Mouse (Mus musculus) kidney, embryonic 14.5 days (tissue): ENCODE measurements around the gene Rims4. TPM values are rescaled to one million over a fixed set of nuclear protein-coding genes. Genes with fewer than 3 reads are reported as not detected.
A peak's percentile ranks its signal among the peaks of the same experiment; 100 is the strongest.

Experiments
- ATAC-seq: fragments of 200-750 bp; cut with Nextera tagmentation; 2 replicates; pipeline ENCODE4 v1.8.0; 2017; ENCODE audit warnings: moderate number of reproducible peaks, mild to moderate bottlenecking, moderate TSS enrichment, moderate library complexity; ENCODE audit not compliant: low FRiP score, low TSS enrichment
- H3K27ac ChIP-seq: fragments of 300-500 bp; sonication (generic); 2 replicates; pipeline ENCODE4 v1.5.1; 2014; ENCODE audit warnings: low read depth, mild to moderate bottlenecking, low read length, moderate library complexity, mixed read lengths
- H3K27me3 ChIP-seq: fragments of 300-500 bp; sonication (generic); 2 replicates; pipeline ENCODE4 v1.6.1; 2014; ENCODE audit warnings: mild to moderate bottlenecking, low read length; ENCODE audit not compliant: control insufficient read depth, insufficient read depth
- H3K36me3 ChIP-seq: fragments of 300-500 bp; sonication (generic); 2 replicates; pipeline ENCODE4 v1.6.1; 2014; ENCODE audit warnings: low read length, mixed read lengths; ENCODE audit not compliant: control insufficient read depth, insufficient read depth
- H3K4me1 ChIP-seq: fragments of 300-500 bp; sonication (generic); 2 replicates; pipeline ENCODE4 v1.6.1; 2014; ENCODE audit warnings: low read length, mixed read lengths; ENCODE audit not compliant: control insufficient read depth, insufficient read depth
- H3K4me2 ChIP-seq: fragments of 300-500 bp; sonication (generic); replicated peaks from 2 replicates; pipeline ENCODE4 v1.6.1; 2014; ENCODE audit warnings: low read depth, mild to moderate bottlenecking, low read length
- H3K4me3 ChIP-seq: fragments of 300-500 bp; sonication (generic); 2 replicates; pipeline ENCODE4 v1.5.1; 2014; ENCODE audit warnings: mild to moderate bottlenecking, low read length
- H3K9ac ChIP-seq: fragments of 300-500 bp; sonication (generic); 2 replicates; pipeline ENCODE4 v1.6.1; 2014; ENCODE audit warnings: low read depth, mild to moderate bottlenecking, low read length, moderate library complexity
- H3K9me3 ChIP-seq: fragments of 300-500 bp; sonication (generic); 2 replicates; pipeline ENCODE4 v1.6.1; 2016; ENCODE audit warnings: low read length; ENCODE audit not compliant: control insufficient read depth
- WGBS: fragments of 180-500 bp; shearing (Covaris S2); extraction: QIAGEN DNeasy Blood & Tissue Kit; methylation state at CpG from one replicate; pipeline ENCODE4 v1.1.7; 2014; 5-methylcytosine and 5-hydroxymethylcytosine counted together
- polyA plus RNA-seq: library from polyadenylated mRNA; unstranded; fragments of >200 nt; fragmentation: Nextera tagmentation; extraction: Ambion mirVana; gene quantifications from 2 replicates; pipeline ENCODE4 v1.2.1, GENCODE M21; 2014

Rims4 gene
- polyA plus RNA-seq, 1 experiment from 2014 or later: 0.70 TPM

GRCm38 (mm10) chr2:163866061-163866460 is 52.4 kb downstream of the Rims4 start:
- H3K27ac ChIP-seq: no peak overlapping the region
- H3K4me2 ChIP-seq: no peak overlapping the region
- peaks cover 3% of the 10 kb centered on the region; the same call in 1 of the 2 replicates for H3K27me3 ChIP-seq
- H3K9me3 ChIP-seq: no peaks in the 10 kb centered on the region
- no peaks in the 10 kb centered on the region for H3K4me1 ChIP-seq
- H3K36me3 ChIP-seq: no peaks in the 10 kb centered on the region
- ATAC-seq: no peak
- WGBS: 84% methylated on average over 9 of the region's 9 CpGs
- H3K9ac ChIP-seq: no peak overlapping the region
- H3K4me3 ChIP-seq: no peak overlapping the region

GRCm38 (mm10) chr2:163865311-163865710 is 53.2 kb downstream of the Rims4 start:
- ATAC-seq: no peak
- H3K27ac ChIP-seq: no peak overlapping the region
- WGBS: 92% methylated on average over 5 of the region's 5 CpGs
- peaks cover 3% of the 10 kb centered on the region; the same call in 1 of the 2 replicates for H3K27me3 ChIP-seq
- H3K4me2 ChIP-seq: no peak overlapping the region
- H3K9ac ChIP-seq: no peak overlapping the region
- H3K36me3 ChIP-seq: no peaks in the 10 kb centered on the region
- H3K9me3 ChIP-seq: no peaks in the 10 kb centered on the region
- H3K4me3 ChIP-seq: no peak overlapping the region
- H3K4me1 ChIP-seq: no peaks in the 10 kb centered on the region

GRCm38 (mm10) chr2:163858254-163858947 is 60.1 kb downstream of the Rims4 start:
- H3K4me1 ChIP-seq: no peaks in the 10 kb centered on the region
- no peak overlapping the region for H3K27ac ChIP-seq
- H3K27me3 ChIP-seq: peaks cover 56% of the 10 kb centered on the region
- H3K36me3 ChIP-seq: no peaks in the 10 kb centered on the region
- no peak overlapping the region for H3K9ac ChIP-seq
- H3K9me3 ChIP-seq: no peaks in the 10 kb centered on the region
- WGBS: 14% methylated on average over 50 of the region's 50 CpGs
- peak overlapping the region; percentile 19; the same call in 1 of the 2 replicates for H3K4me2 ChIP-seq
- 0 out of 2 replicates have a peak overlapping the region, but pooled peaks have one; percentile 11 for H3K4me3 ChIP-seq
- ATAC-seq: peak; percentile 41; the same call in 1 of the 2 replicates

- Histone ChIP-seq H3K36me3 (no peaks in the 10 kb centered on the region), H3K9ac (no peak overlapping the region), H3K4me2 (no peak overlapping the region), H3K27me3 (peaks cover 67% of the 10 kb centered on the region), H3K9me3 (no peaks in the 10 kb centered on the region), H3K4me3 (no peak overlapping the region), H3K4me1 (no peaks in the 10 kb centered on the region), H3K27ac (no peak overlapping the region)
- no peak for ATAC-seq
- 77% methylated on average over 6 of the region's 6 CpGs for WGBS
Measured at GRCm38 (mm10) chr2:163857233-163857632, 61.2 kb downstream of the Rims4 start.

GRCm38 (mm10) chr2:163853461-163853901 is 65.0 kb downstream of the Rims4 start, which contains the start of gene Kcnk15:
Gene Kcnk15, plus strand, starts transcription at chr2:163853651.
- no peak within 1 kb of the TSS for H3K9ac ChIP-seq
- peak within 1 kb of the TSS; percentile 22 for H3K4me2 ChIP-seq
- no peaks in the 10 kb centered on the region for H3K4me1 ChIP-seq
- no peaks in the 10 kb centered on the region for H3K9me3 ChIP-seq
- 2% methylated on average over 38 of the region's 38 CpGs for WGBS
- H3K27me3 ChIP-seq: peaks cover 73% of the 10 kb centered on the region
- no peak for ATAC-seq
- H3K27ac ChIP-seq: no peak within 1 kb of the TSS
- H3K4me3 ChIP-seq: peak within 1 kb of the TSS; percentile 16
- H3K36me3 ChIP-seq: no peaks in the 10 kb centered on the region

GRCm38 (mm10) chr2:163842043-163842442 is 76.4 kb downstream of the Rims4 start:
- Histone ChIP-seq H3K4me2 (no peak overlapping the region), H3K27ac (no peak overlapping the region), H3K9ac (no peak overlapping the region), H3K4me3 (no peak overlapping the region), H3K9me3 (no peaks in the 10 kb centered on the region), H3K4me1 (no peaks in the 10 kb centered on the region), H3K36me3 (no peaks in the 10 kb centered on the region), H3K27me3 (no peaks in the 10 kb centered on the region)
- 57% methylated on average over 4 of the region's 4 CpGs for WGBS
- no peak for ATAC-seq

GRCm38 (mm10) chr2:163839519-163839918 is 79.0 kb downstream of the Rims4 start:
- H3K4me1 ChIP-seq: no peaks in the 10 kb centered on the region
- 73% methylated on average over 6 of the region's 6 CpGs for WGBS
- ATAC-seq: no peak
- no peak overlapping the region for H3K9ac ChIP-seq
- no peak overlapping the region for H3K4me3 ChIP-seq
- H3K27ac ChIP-seq: no peak overlapping the region
- H3K36me3 ChIP-seq: no peaks in the 10 kb centered on the region
- no peak overlapping the region for H3K4me2 ChIP-seq
- no peaks in the 10 kb centered on the region for H3K9me3 ChIP-seq
- no peaks in the 10 kb centered on the region for H3K27me3 ChIP-seq

- Histone ChIP-seq H3K9me3 (no peaks in the 10 kb centered on the region), H3K36me3 (no peaks in the 10 kb centered on the region), H3K4me2 (no peak overlapping the region), H3K27me3 (no peaks in the 10 kb centered on the region), H3K9ac (no peak overlapping the region), H3K4me1 (no peaks in the 10 kb centered on the region), H3K4me3 (no peak overlapping the region), H3K27ac (no peak overlapping the region)
- no peak for ATAC-seq
- 30% methylated on average over 9 of the region's 9 CpGs for WGBS
Measured at GRCm38 (mm10) chr2:163838043-163838442, 80.4 kb downstream of the Rims4 start.

GRCm38 (mm10) chr2:163831163-163831562 is 87.3 kb downstream of the Rims4 start:
- 54% methylated on average over 1 of the region's 1 CpGs for WGBS
- Histone ChIP-seq H3K9me3 (no peaks in the 10 kb centered on the region), H3K27ac (no peak overlapping the region), H3K27me3 (no peaks in the 10 kb centered on the region), H3K4me3 (no peak overlapping the region), H3K4me2 (no peak overlapping the region), H3K4me1 (no peaks in the 10 kb centered on the region), H3K36me3 (no peaks in the 10 kb centered on the region), H3K9ac (no peak overlapping the region)
- ATAC-seq: no peak
